Mouse (Mus musculus): ENCODE measurements around the gene Tspan5. TPM values are rescaled to one million over a fixed set of nuclear protein-coding genes. Genes with fewer than 3 reads are reported as not detected.

The Tspan5 gene
- polyA plus RNA-seq, 1 experiment, result 226 TPM

GRCm38 (mm10) chr3:138749645-138750044, 7.7 kb downstream of the Tspan5 start:
- Histone ChIP-seq H3K4me3 (ENCODE audit: insufficient read depth, low read length) (no peak overlapping the region), H3K4me1 (ENCODE audit: control insufficient read depth, insufficient read depth, low read length) (peaks cover 24% of the 10 kb centered on the region), H3K27ac (ENCODE audit: insufficient read depth, low read length) (no peak overlapping the region)
- TF ChIP-seq POLR2A (IDR thresholded peaks at IDR 0.05; ENCODE audit: extremely low read depth, insufficient read depth, low read length) (no peak), CTCF (IDR thresholded peaks at IDR 0.05; ENCODE audit: extremely low read depth, insufficient read depth, low read length) (no peak)

GRCm38 (mm10) chr3:138751328-138751727, 9.3 kb downstream of the Tspan5 start:
- Histone ChIP-seq H3K27ac (ENCODE audit: insufficient read depth, low read length) (no peak overlapping the region), H3K4me3 (ENCODE audit: insufficient read depth, low read length) (no peak overlapping the region)

GRCm38 (mm10) chr3:138752056-138752455, 10.1 kb downstream of the Tspan5 start:
- H3K4me3 ChIP-seq (ENCODE audit: insufficient read depth, low read length), result no peak overlapping the region
- H3K27ac ChIP-seq (ENCODE audit: insufficient read depth, low read length), result no peak overlapping the region
- no peak for TF ChIP-seq CTCF (IDR thresholded peaks at IDR 0.05; ENCODE audit: extremely low read depth, insufficient read depth, low read length)
- no peak for TF ChIP-seq POLR2A (IDR thresholded peaks at IDR 0.05; ENCODE audit: extremely low read depth, insufficient read depth, low read length)
- H3K4me1 ChIP-seq (ENCODE audit: control insufficient read depth, insufficient read depth, low read length), result peaks cover 21% of the 10 kb centered on the region

More at GRCm38 (mm10) chr3:138751328-138751727, 9.3 kb downstream of the Tspan5 start:
- H3K4me1 ChIP-seq (ENCODE audit: control insufficient read depth, insufficient read depth, low read length), result peaks cover 24% of the 10 kb centered on the region
- TF ChIP-seq CTCF (IDR thresholded peaks at IDR 0.05; ENCODE audit: extremely low read depth, insufficient read depth, low read length) (no peak), POLR2A (IDR thresholded peaks at IDR 0.05; ENCODE audit: extremely low read depth, insufficient read depth, low read length) (no peak)

GRCm38 (mm10) chr3:138752769-138753168, 10.8 kb downstream of the Tspan5 start:
- H3K27ac ChIP-seq (ENCODE audit: insufficient read depth, low read length), result no peak overlapping the region
- no peak overlapping the region for H3K4me3 ChIP-seq (ENCODE audit: insufficient read depth, low read length)
- H3K4me1 ChIP-seq (ENCODE audit: control insufficient read depth, insufficient read depth, low read length), result peaks cover 19% of the 10 kb centered on the region
- no peak for TF ChIP-seq POLR2A (IDR thresholded peaks at IDR 0.05; ENCODE audit: extremely low read depth, insufficient read depth, low read length)

- no peak overlapping the region; the same call in 1 of the 2 replicates for H3K27ac ChIP-seq (ENCODE audit: insufficient read depth, low read length)
- TF ChIP-seq POLR2A (IDR thresholded peaks at IDR 0.05; ENCODE audit: extremely low read depth, insufficient read depth, low read length), result no peak
- no peak for TF ChIP-seq CTCF (IDR thresholded peaks at IDR 0.05; ENCODE audit: extremely low read depth, insufficient read depth, low read length)
- H3K4me1 ChIP-seq (ENCODE audit: control insufficient read depth, insufficient read depth, low read length), result peaks cover 19% of the 10 kb centered on the region
- H3K4me3 ChIP-seq (ENCODE audit: insufficient read depth, low read length), result no peak overlapping the region
Observed at GRCm38 (mm10) chr3:138753182-138753885, 11.3 kb downstream of the Tspan5 start.

- H3K4me3 ChIP-seq (ENCODE audit: insufficient read depth, low read length), result no peak overlapping the region
- peaks cover 17% of the 10 kb centered on the region for H3K4me1 ChIP-seq (ENCODE audit: control insufficient read depth, insufficient read depth, low read length)
- TF ChIP-seq CTCF (IDR thresholded peaks at IDR 0.05; ENCODE audit: extremely low read depth, insufficient read depth, low read length) (no peak), POLR2A (IDR thresholded peaks at IDR 0.05; ENCODE audit: extremely low read depth, insufficient read depth, low read length) (no peak)
- H3K27ac ChIP-seq (ENCODE audit: insufficient read depth, low read length), result no peak overlapping the region
Observed at GRCm38 (mm10) chr3:138754328-138754727, 12.3 kb downstream of the Tspan5 start.

- TF ChIP-seq POLR2A (IDR thresholded peaks at IDR 0.05; ENCODE audit: extremely low read depth, insufficient read depth, low read length) (no peak), CTCF (IDR thresholded peaks at IDR 0.05; ENCODE audit: extremely low read depth, insufficient read depth, low read length) (no peak)
- Histone ChIP-seq H3K27ac (ENCODE audit: insufficient read depth, low read length) (no peak overlapping the region), H3K4me1 (ENCODE audit: control insufficient read depth, insufficient read depth, low read length) (peaks cover 19% of the 10 kb centered on the region), H3K4me3 (ENCODE audit: insufficient read depth, low read length) (no peak overlapping the region)
Observed at GRCm38 (mm10) chr3:138757283-138757682, 15.3 kb downstream of the Tspan5 start.

- H3K4me3 ChIP-seq (ENCODE audit: insufficient read depth, low read length), result no peak overlapping the region
- peaks cover 11% of the 10 kb centered on the region for H3K4me1 ChIP-seq (ENCODE audit: control insufficient read depth, insufficient read depth, low read length)
- TF ChIP-seq CTCF (IDR thresholded peaks at IDR 0.05; ENCODE audit: extremely low read depth, insufficient read depth, low read length) (no peak), POLR2A (IDR thresholded peaks at IDR 0.05; ENCODE audit: extremely low read depth, insufficient read depth, low read length) (no peak)
- peak overlapping the region; percentile 79 for H3K27ac ChIP-seq (ENCODE audit: insufficient read depth, low read length)
Observed at GRCm38 (mm10) chr3:138759968-138760684, 18.1 kb downstream of the Tspan5 start.

GRCm38 (mm10) chr3:138760685-138761119, 18.7 kb downstream of the Tspan5 start:
- Histone ChIP-seq H3K4me3 (ENCODE audit: insufficient read depth, low read length) (no peak overlapping the region), H3K27ac (ENCODE audit: insufficient read depth, low read length) (peak overlapping the region; percentile 63; the same call in 1 of the 2 replicates), H3K4me1 (ENCODE audit: control insufficient read depth, insufficient read depth, low read length) (peaks cover 11% of the 10 kb centered on the region)
- TF ChIP-seq CTCF (IDR thresholded peaks at IDR 0.05; ENCODE audit: extremely low read depth, insufficient read depth, low read length) (no peak), POLR2A (IDR thresholded peaks at IDR 0.05; ENCODE audit: extremely low read depth, insufficient read depth, low read length) (no peak)

GRCm38 (mm10) chr3:138761531-138761930, 19.5 kb downstream of the Tspan5 start:
- H3K4me1 ChIP-seq (ENCODE audit: control insufficient read depth, insufficient read depth, low read length), result peaks cover 11% of the 10 kb centered on the region
- 0 out of 2 replicates have a peak overlapping the region, but pooled peaks have one; percentile 37 for H3K27ac ChIP-seq (ENCODE audit: insufficient read depth, low read length)
- no peak overlapping the region for H3K4me3 ChIP-seq (ENCODE audit: insufficient read depth, low read length)
- TF ChIP-seq CTCF (IDR thresholded peaks at IDR 0.05; ENCODE audit: extremely low read depth, insufficient read depth, low read length) (no peak), POLR2A (IDR thresholded peaks at IDR 0.05; ENCODE audit: extremely low read depth, insufficient read depth, low read length) (no peak)

All from cortical plate, adult 2 months (tissue).